Mouse (Mus musculus) lung, embryonic 16.5 days (tissue): ENCODE data around the gene Asb6. TPM values are rescaled to one million over a fixed set of nuclear protein-coding genes. Genes with fewer than 3 reads are reported as not detected.

Experiments
- ATAC-seq: fragments of 200-750 bp; cut with Nextera tagmentation; 2 replicates; pipeline ENCODE4 v1.8.0; 2017; ENCODE audit warnings: low read depth, mild to moderate bottlenecking, moderate library complexity
- H3K27ac ChIP-seq: fragments of 300-500 bp; sonication (generic); 2 replicates; pipeline ENCODE4 v1.5.1; 2014; ENCODE audit warnings: mild to moderate bottlenecking, control low read depth, low read length
- H3K27me3 ChIP-seq: fragments of 300-500 bp; sonication (generic); 2 replicates; pipeline ENCODE4 v1.6.1; 2014; ENCODE audit warnings: low read depth, low read length, mixed read lengths; ENCODE audit not compliant: control insufficient read depth, insufficient read depth
- H3K36me3 ChIP-seq: fragments of 300-500 bp; sonication (generic); 2 replicates; pipeline ENCODE4 v1.6.1; 2014; ENCODE audit warnings: low read length; ENCODE audit not compliant: control insufficient read depth, insufficient read depth
- H3K4me1 ChIP-seq: fragments of 300-500 bp; sonication (generic); replicated peaks from 2 replicates; pipeline ENCODE4 v1.6.1; 2014; ENCODE audit warnings: low read length, mixed read lengths; ENCODE audit not compliant: control insufficient read depth, insufficient read depth
- H3K4me2 ChIP-seq: fragments of 300-500 bp; sonication (generic); 2 replicates; pipeline ENCODE4 v1.6.1; 2014; ENCODE audit warnings: low read depth, low read length, control low read depth
- H3K4me3 ChIP-seq: fragments of 300-500 bp; sonication (generic); 2 replicates; pipeline ENCODE4 v1.5.1; 2014; ENCODE audit warnings: mild to moderate bottlenecking, low read length, control low read depth
- H3K9ac ChIP-seq: fragments of 300-500 bp; sonication (generic); 2 replicates; pipeline ENCODE4 v1.6.1; 2014; ENCODE audit warnings: low read length, control low read depth
- H3K9me3 ChIP-seq: fragments of 300-500 bp; sonication (generic); 2 replicates; pipeline ENCODE4 v1.6.1; 2016; ENCODE audit warnings: low read length; ENCODE audit not compliant: control insufficient read depth
- WGBS: fragments of 180-500 bp; shearing (Covaris S2); extraction: QIAGEN DNeasy Blood & Tissue Kit; methylation state at CpG from one replicate; pipeline ENCODE4 v1.1.7; 2014; 5-methylcytosine and 5-hydroxymethylcytosine counted together
- polyA plus RNA-seq: library from polyadenylated mRNA; unstranded; fragments of >200 nt; fragmentation: Nextera tagmentation; extraction: Ambion mirVana; gene quantifications from 2 replicates; pipeline ENCODE4 v1.2.1, GENCODE M21; 2015

Asb6 gene
- polyA plus RNA-seq, 1 experiment from 2014 or later = 32.7 TPM

GRCm38 (mm10) chr2:30863574-30863973, 33.4 kb upstream of the Asb6 start:
- H3K4me2 ChIP-seq = no peak overlapping the region
- peaks cover 8% of the 10 kb centered on the region for H3K27me3 ChIP-seq
- no peak overlapping the region for H3K9ac ChIP-seq
- H3K36me3 ChIP-seq = no peaks in the 10 kb centered on the region
- H3K27ac ChIP-seq = no peak overlapping the region
- H3K4me1 ChIP-seq = peaks cover 11% of the 10 kb centered on the region; the same call in 1 of the 2 replicates
- no peaks in the 10 kb centered on the region for H3K9me3 ChIP-seq
- ATAC-seq = no peak
- no peak overlapping the region for H3K4me3 ChIP-seq
- 41% methylated on average over 9 of the region's 9 CpGs for WGBS

- no peak for ATAC-seq
- H3K9ac ChIP-seq = no peak overlapping the region
- peaks cover 8% of the 10 kb centered on the region for H3K27me3 ChIP-seq
- no peaks in the 10 kb centered on the region for H3K9me3 ChIP-seq
- WGBS = 59% methylated on average over 4 of the region's 4 CpGs
- H3K4me2 ChIP-seq = no peak overlapping the region
- no peak overlapping the region for H3K4me3 ChIP-seq
- no peak overlapping the region for H3K27ac ChIP-seq
- H3K36me3 ChIP-seq = no peaks in the 10 kb centered on the region
- peaks cover 11% of the 10 kb centered on the region; the same call in 1 of the 2 replicates for H3K4me1 ChIP-seq
These were observed 31.9 kb upstream of the Asb6 start for GRCm38 (mm10) chr2:30862081-30862480.

- Histone ChIP-seq H3K4me2 (no peak overlapping the region), H3K4me1 (peaks cover 6% of the 10 kb centered on the region; the same call in 1 of the 2 replicates), H3K9me3 (no peaks in the 10 kb centered on the region), H3K36me3 (no peaks in the 10 kb centered on the region), H3K9ac (no peak overlapping the region), H3K27me3 (peaks cover 8% of the 10 kb centered on the region), H3K27ac (no peak overlapping the region), H3K4me3 (no peak overlapping the region)
- 67% methylated on average over 5 of the region's 5 CpGs for WGBS
- ATAC-seq = no peak
These were observed 29.6 kb upstream of the Asb6 start for GRCm38 (mm10) chr2:30859782-30860181.

GRCm38 (mm10) chr2:30857076-30857475, 26.9 kb upstream of the Asb6 start:
- no peak overlapping the region for H3K4me2 ChIP-seq
- no peak overlapping the region for H3K4me3 ChIP-seq
- H3K27ac ChIP-seq = no peak overlapping the region
- H3K9me3 ChIP-seq = no peaks in the 10 kb centered on the region
- no peak for ATAC-seq
- peaks cover 9% of the 10 kb centered on the region for H3K4me1 ChIP-seq
- H3K36me3 ChIP-seq = no peaks in the 10 kb centered on the region
- peaks cover 2% of the 10 kb centered on the region; the same call in 1 of the 2 replicates for H3K27me3 ChIP-seq
- WGBS = 65% methylated on average over 6 of the region's 6 CpGs
- H3K9ac ChIP-seq = no peak overlapping the region

- Histone ChIP-seq H3K9ac (peak overlapping the region; percentile 20; the same call in 1 of the 2 replicates), H3K9me3 (no peaks in the 10 kb centered on the region), H3K27ac (no peak overlapping the region), H3K4me1 (peaks cover 15% of the 10 kb centered on the region), H3K4me3 (no peak overlapping the region), H3K4me2 (peak overlapping the region; percentile 35), H3K27me3 (peaks cover 2% of the 10 kb centered on the region; the same call in 1 of the 2 replicates), H3K36me3 (no peaks in the 10 kb centered on the region)
- WGBS = 24% methylated on average over 20 of the region's 20 CpGs
- 0 out of 2 replicates have a peak, but pooled peaks have one; percentile 13 for ATAC-seq
These were observed 22.7 kb upstream of the Asb6 start for GRCm38 (mm10) chr2:30852771-30853313.

- ATAC-seq = 0 out of 2 replicates have a peak, but pooled peaks have one; percentile 15
- peaks cover 18% of the 10 kb centered on the region for H3K4me1 ChIP-seq
- H3K27ac ChIP-seq = no peak overlapping the region
- H3K4me2 ChIP-seq = no peak overlapping the region
- H3K9ac ChIP-seq = no peak overlapping the region
- H3K27me3 ChIP-seq = peaks cover 11% of the 10 kb centered on the region
- no peaks in the 10 kb centered on the region for H3K9me3 ChIP-seq
- H3K36me3 ChIP-seq = no peaks in the 10 kb centered on the region
- H3K4me3 ChIP-seq = no peak overlapping the region
- 28% methylated on average over 6 of the region's 6 CpGs for WGBS
These were observed 20.4 kb upstream of the Asb6 start for GRCm38 (mm10) chr2:30850581-30850980.

- ATAC-seq = no peak
- WGBS = 44% methylated on average over 8 of the region's 8 CpGs
These were observed 18.1 kb upstream of the Asb6 start for GRCm38 (mm10) chr2:30848184-30848583.

GRCm38 (mm10) chr2:30846723-30847122, 16.6 kb upstream of the Asb6 start:
- peak overlapping the region; percentile 86 for H3K4me2 ChIP-seq
- H3K9ac ChIP-seq = no peak overlapping the region
- peaks cover 27% of the 10 kb centered on the region for H3K27me3 ChIP-seq
- no peak overlapping the region for H3K4me3 ChIP-seq
- H3K27ac ChIP-seq = no peak overlapping the region
- 14% methylated on average over 6 of the region's 6 CpGs for WGBS
- no peaks in the 10 kb centered on the region for H3K9me3 ChIP-seq
- peaks cover 15% of the 10 kb centered on the region; the same call in 1 of the 2 replicates for H3K4me1 ChIP-seq
- no peak for ATAC-seq
- no peaks in the 10 kb centered on the region for H3K36me3 ChIP-seq

More at GRCm38 (mm10) chr2:30848184-30848583, 18.1 kb upstream of the Asb6 start:
- Histone ChIP-seq H3K27me3 (peaks cover 27% of the 10 kb centered on the region), H3K4me3 (no peak overlapping the region), H3K9me3 (no peaks in the 10 kb centered on the region), H3K27ac (no peak overlapping the region), H3K9ac (no peak overlapping the region), H3K36me3 (no peaks in the 10 kb centered on the region), H3K4me1 (peaks cover 25% of the 10 kb centered on the region), H3K4me2 (no peak overlapping the region)

- no peak overlapping the region for H3K27ac ChIP-seq
- no peaks in the 10 kb centered on the region for H3K36me3 ChIP-seq
- H3K4me1 ChIP-seq = peaks cover 15% of the 10 kb centered on the region; the same call in 1 of the 2 replicates
- no peaks in the 10 kb centered on the region for H3K9me3 ChIP-seq
- H3K4me2 ChIP-seq = peak overlapping the region; percentile 86
- H3K9ac ChIP-seq = peak overlapping the region; percentile 73
- ATAC-seq = no peak
- peak overlapping the region; percentile 66 for H3K4me3 ChIP-seq
- WGBS = 40% methylated on average over 8 of the region's 8 CpGs
- H3K27me3 ChIP-seq = peaks cover 27% of the 10 kb centered on the region
These were observed 16.1 kb upstream of the Asb6 start for GRCm38 (mm10) chr2:30846236-30846635.
